Mouse (Mus musculus) thymus, postnatal 14 days (tissue): ENCODE data around the gene Hand2.

ENCODE experiments used
- DNase-seq: peaks from one replicate; pipeline ENCODE4 v3.0.0; 2021

Gene Hand2

GRCm38 (mm10) chr8:57325111-57325891, 4.5 kb downstream of the Hand2 start:
- no peak for DNase-seq

GRCm38 (mm10) chr8:57326091-57327065, 5.6 kb downstream of the Hand2 start:
- DNase-seq, result no peak

DNA sequence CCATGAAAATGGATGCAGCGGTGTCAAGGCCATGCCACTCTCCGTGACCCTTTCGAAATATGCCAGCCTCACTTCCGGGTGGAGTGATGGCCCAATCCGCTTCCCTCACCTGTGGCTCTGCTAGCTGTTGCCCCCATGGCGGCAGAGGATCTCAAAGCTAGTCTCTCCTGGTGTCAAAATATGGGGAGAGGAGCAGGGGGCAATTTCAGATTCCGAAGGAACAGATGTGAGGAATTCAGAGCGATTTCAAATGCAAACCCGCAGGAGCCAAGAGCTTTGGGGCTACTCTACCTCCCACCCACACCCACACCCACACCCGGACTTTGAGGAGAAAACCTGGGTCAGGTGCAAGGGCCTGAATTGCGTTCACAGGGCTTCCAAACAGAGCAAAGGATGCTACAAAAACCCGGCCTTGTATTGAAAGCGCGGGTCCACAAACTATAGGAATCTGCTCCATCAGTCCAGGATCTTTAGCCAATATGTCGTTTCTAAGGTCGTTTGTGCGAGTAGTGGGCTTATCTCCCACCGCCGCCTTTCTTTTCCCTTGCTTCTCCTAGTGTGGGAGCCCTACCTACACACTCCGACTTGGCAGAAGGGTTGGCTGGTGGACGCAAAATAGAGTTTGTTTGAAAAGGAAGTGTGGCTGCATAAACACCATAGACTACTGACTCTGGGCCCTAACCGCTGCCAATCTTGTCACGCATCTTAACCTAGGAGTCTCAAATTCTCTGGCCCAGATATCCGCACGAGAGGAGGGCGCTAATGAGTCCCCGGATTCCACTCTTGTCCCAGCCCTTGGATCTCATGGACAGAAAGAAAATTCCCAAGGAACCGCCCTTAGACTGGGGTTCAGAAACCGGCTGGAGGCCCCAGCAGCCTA, 6.7 kb downstream of the Hand2 start:
- DNase-seq, result no peak

- DNase-seq, result no peak
Measured at GRCm38 (mm10) chr8:57328161-57328920, 7.6 kb downstream of the Hand2 start.

DNA sequence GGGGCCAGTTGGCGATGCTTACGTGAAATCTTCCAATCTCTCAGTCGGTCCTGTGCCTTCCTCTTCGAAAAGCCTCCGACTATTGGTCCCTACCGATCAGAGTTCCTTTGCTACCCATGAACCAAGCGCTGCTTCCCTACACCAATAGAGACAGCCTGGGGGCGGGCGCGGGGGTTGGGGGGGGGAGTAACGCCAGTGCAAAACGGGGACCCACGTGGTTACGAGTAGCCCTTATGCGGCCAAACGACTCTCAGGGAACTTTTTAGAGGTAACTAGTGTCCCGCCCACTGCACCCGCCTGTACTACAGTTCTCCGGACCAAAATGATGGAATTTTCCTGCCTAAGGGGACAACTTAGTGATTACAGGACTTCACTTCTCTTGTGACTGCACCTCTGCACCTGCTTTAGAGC, 8.2 kb downstream of the Hand2 start:
- no peak for DNase-seq

DNA sequence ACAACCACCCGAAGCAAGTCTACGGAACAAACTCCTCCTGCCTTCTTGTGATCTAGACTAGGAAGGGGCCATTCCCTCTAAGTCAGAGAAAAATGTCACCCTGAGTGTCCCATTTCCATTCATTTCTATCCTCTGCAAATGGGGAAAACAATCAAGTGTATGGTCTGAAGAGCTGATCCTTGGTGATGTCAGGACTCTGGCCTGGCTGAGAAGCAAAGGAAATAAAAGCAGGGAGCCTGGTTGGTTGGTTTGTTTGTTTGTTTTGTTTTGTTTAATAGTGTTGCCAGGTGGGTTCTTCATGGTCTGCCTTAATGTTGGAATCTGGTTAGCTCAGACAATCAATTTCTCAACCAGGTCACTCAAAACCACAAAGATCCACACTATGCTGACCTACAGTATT, 9.3 kb downstream of the Hand2 start:
- DNase-seq, result no peak

- no peak for DNase-seq
Measured at GRCm38 (mm10) chr8:57331727-57332630, 11.2 kb downstream of the Hand2 start.

DNA sequence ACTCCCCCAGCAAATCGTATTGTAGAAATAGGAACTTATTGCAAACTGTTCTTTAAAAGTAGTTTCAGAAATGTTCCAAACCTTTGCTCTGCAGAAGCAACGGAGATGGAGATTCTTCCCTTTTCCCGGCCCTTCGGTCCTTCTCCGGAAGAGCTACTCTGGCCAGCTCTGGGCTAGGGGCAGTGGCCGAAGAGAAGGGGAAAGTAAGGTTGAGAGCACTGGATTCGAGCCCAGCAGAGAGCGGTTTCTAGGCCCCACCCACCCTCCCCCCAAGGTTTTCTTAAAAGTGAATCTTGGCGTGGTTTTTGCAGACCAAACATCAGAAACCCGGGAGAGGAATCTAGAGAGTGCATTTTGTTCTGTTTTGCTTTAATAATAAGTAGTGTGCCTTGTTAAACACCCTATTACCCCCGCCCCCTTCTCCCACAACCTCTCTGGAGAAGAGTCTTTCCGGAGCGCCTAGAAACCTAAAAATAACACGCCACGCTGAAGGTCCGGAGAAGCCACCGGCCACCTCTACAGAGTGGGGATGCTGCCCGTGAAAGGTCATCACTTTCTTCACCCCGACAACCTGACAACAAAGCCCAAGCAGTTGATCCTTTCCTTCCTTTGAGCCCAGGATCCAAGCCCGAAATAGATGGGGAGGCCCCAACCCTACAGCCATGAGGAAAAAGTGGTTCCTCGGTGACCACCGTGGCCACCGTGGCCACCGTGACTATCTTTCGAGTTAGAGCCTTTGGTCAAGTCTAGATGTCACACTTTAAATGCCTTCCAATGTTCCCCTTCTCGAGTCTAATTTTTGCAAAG, 12.1 kb downstream of the Hand2 start:
- DNase-seq, result no peak

- no peak for DNase-seq
Measured at GRCm38 (mm10) chr8:57333483-57333770, 12.6 kb downstream of the Hand2 start.

GRCm38 (mm10) chr8:57333795-57334551, 13.2 kb downstream of the Hand2 start:
- DNase-seq, result no peak

DNA sequence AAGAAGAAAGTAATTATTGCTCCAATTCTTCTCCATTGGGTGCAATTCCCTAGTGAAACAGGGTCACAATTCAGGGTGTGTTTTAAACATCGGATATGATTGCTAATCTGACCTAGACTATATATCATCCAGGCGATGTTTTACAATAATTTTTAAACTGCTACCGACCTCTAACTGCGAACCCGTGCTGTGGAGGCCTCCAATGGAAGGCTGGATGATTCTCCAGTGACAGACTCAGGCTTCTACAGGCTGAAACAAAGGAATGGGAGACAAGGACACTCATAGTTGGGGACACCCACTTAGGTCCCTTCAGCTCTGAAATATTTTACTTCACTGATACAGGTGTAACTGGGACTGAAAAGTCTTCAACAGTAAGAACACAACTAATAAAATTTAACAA, 13.9 kb downstream of the Hand2 start:
- no peak for DNase-seq

DNA sequence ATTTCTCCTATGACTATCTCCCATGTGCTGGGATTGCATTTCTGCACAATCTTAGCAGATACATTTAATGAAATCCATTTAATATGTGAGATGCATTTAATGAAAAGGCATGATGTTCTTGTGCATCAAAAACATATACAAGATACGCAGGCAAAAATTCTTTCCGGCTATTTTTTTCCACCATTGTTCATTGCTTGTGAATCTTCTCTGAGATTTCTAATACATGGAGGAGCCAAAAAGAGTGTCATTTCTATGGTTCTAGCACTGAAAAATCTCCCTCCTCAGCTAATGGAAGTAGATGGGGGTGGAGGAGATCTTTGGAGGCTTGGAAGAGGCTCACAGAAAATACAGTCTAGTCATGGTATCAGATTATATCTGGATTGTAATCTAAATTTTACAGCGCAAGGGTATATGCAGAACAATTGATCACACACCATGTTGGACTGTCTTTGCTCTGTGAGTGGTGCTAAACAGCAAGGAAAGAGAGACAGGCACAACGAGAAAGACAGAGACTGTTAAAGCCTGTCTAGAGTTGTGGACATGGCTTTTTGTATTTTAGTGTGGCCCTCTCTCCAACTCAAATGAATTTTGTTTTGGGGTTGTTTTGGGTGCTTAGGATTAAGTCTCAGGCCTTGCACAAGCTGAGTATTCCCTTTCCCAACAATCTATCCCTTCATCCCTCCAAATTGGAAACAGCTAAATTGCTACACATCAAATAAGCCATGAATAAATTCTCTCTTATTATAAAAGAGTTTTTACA, 16.7 kb downstream of the Hand2 start:
- no peak for DNase-seq

- DNase-seq, result no peak
Measured at GRCm38 (mm10) chr8:57339711-57340650, 19.2 kb downstream of the Hand2 start.

DNA sequence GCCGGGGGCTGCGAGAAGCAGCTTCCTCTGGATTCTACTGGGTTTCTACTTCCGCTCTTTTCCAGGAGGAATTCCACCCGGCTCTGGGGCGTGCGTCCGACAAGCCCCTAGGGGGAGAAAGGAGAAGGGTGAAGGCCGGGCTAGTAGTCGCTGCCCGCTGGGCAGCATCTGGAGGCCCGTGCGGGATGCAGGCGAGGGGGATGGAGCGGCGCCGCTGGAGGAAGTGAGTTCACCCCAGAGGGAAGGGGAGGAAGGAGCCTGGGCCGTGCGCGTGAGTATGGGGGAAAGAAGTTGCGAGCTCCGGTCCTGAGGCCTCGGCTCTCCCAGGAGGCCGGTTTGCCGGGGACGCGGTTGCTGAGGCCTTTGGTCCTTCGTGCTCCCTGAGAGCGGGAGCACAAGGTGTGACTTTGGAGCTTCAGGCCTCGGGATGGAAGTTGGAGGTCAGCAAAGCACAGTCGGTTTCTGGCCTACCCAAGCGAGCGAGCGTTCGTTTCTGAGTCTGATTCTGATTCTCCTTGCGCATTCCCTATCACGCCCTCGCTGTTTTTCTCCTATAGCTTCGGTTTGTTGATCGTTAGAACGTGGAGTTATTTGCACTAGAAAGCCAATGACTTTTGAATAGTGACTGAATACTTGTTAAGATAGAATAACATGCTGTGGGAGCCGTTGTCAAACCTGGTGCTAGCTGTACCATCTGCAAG, 20.2 kb downstream of the Hand2 start:
- no peak for DNase-seq

DNA sequence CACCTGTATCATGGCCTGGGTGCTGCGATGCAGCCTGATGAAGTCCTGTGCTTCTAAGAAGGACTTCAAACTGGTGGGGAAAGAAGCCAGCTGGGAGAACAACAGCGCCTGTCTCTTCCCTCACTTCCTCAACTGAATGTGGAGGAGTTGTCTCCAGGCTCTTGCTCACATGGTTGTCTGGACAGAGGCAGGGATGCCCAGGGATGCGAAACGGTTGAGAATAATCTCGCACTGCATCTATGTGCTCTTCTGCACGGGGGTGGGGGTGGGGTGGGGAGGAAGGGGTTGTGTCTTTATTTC, 20.7 kb downstream of the Hand2 start:
- DNase-seq, result no peak

DNA sequence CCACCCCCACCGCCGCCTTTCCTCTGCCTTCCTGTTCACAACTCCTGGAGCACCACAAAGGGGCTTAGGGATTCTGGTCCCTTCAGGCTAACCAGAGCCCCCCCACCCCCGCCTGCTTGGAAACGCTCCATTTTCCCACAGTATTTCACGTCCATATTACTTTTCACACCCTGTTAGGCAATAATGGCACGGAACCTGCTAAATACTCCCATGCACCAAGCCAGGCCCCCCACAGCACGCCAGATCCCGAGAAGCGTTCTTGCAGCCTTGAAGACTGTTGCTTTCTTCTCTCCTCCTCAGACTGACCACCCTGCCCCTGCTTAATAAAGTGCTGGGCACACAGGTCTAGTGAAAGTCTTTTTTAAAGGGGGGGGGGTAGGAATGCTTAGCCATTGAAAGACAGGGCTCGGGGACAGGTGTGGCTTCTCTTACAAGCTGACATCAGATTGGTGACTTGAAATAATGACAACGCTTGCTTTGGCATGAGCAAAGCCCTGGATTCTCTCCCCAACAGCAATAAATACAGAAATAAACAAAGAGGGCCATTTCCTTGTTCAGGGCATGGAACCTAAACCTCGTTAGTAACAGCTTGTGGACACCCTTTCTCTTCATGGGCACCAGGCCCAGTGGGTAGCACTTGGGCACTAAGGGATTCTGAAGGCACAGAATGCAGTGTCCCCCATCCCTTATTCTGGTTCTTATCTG, 21.8 kb downstream of the Hand2 start:
- no peak for DNase-seq
